Mouse (Mus musculus) adrenal gland, adult 18-20 months (tissue): ENCODE results near the gene Col4a3bp. TPM values are rescaled to one million over a fixed set of nuclear protein-coding genes. Genes with fewer than 3 reads are reported as not detected.
A peak's percentile ranks its signal among the peaks of the same experiment; 100 is the strongest.
"Not testable (repeated sequence)": the region's sequence is repeated elsewhere in the genome, so short reads cannot be mapped to it uniquely, and the experiment has no call there.

Experiments used
- DNase-seq, 2 experiments: peaks; one replicate each; pipeline ENCODE4 v3.0.0; 2021 to 2022; ENCODE audit warnings: low spot score in 2 of 2
- total RNA-seq, 2 experiments: library from RNA; stranded (reverse); gene quantifications; 1 replicate in 1 of 2; 2 replicates in 1 of 2; pipeline ENCODE4 v1.2.3; 2021

The Col4a3bp gene
- total RNA-seq, 2 experiments from 2014 or later: 72.4 to 112 TPM

DNA sequence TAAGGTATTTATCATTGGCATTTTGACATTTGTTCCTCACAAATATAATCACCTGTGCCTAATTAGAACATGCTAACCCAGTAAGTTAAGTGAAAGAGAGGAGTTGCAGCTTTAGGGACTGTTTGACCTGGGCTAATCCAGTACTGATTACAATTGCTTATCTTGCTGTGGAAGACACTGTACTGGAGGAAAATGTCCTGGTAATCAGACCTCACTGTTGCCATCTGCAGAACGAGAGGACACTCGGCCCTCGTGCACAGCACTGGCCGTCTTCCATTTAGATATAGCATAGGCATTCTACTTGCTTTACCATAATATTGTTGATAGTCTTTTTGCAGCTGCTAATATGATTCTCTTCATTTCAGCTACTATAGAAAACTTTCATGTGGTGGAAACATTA lies 88.0 kb downstream of the Col4a3bp start:
- DNase-seq: no peak

DNA sequence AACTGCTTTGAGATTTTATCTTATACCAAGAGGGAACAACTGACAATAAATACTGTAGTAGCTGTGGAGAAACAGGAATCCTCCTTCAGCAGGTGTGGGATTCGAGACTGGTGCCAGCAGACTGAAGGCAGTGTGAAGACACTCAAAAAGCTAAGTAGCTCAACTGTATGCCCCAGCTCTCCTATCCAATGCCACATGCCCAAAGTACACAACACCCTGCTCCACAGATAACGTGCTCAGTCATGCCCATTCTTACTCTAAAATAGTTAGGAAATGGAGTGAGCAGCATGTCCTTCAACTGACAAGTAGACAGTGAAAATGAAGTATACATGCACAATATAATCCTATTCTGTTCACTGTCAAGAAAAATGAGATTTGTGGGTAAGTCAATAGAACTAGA lies 101.8 kb downstream of the Col4a3bp start:
- no peak for DNase-seq

DNA sequence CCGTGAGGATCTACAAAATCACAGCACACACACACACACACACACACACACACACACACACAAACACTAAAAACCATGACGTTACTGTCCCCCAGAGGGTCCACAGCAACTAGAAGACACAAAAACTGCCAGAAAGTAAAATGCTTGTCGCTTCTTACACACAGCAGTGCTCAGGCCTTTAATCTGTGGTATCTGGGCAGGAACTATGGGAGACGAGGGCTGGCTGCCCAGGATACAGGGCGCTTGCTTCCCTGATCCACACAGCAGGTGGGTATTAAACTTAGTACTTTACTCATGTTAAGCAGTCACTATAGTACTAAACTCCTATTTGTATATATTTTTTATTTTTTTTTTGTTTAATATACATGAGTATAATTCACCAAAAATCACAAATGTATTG lies 103.4 kb downstream of the Col4a3bp start:
- DNase-seq: no peak

DNA sequence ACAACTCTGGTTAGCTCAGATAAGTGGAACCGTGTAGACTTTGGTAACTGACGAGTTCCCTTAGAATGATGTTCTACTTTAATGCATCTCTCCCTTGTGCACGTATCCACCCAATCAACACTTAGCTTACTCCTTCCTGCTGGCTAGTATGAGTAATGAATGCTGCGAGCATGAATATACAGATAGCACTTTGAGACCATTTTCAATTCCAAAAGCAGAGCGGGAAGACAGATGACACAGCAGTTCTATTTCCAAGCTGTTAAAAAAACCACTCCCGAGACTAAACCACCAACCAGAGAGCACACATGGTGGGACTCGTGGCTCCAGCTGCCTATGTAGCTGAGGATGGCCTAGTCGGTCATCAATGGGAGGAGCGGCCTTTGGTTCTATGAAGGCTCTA lies 110.6 kb downstream of the Col4a3bp start:
- DNase-seq: no peak

DNA sequence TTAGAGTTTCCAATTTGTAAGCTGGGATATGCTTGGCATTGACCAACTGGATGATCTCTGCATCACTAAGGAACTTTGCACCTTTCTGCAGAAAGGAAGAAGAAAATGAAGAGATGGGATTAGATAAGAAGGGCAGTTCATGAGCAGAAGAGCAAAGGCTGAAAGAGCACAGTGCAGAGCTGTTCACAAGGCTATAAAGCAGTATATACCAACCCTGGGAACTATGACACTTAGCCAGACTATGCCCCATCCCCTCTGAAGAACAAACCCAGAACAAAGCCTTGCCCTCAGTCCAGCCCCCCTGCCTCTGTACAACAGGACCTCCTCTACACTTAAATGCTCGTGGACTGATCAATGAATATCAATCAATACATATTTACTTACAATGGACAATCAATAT lies 114.3 kb downstream of the Col4a3bp start:
- no peak for DNase-seq

DNA sequence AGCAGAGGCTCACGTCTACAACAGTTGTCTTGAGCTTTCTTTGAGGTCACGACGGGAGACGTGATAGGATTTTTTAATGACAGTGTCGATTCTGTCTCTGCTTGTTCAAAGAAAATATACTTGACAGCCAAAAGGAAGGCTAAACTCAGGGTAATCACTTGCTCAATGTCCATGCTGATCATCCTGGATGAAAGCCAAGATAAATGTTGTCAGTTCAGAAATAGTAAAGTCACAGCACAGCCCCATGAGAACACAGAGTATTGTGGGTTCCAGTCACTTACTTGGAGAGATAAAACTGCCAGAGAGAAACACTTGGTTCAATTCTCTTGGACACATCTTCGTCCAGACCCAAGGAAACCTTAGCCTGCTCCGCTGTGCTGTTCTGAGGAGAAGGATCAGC lies 116.5 kb downstream of the Col4a3bp start:
- no peak for DNase-seq

DNA sequence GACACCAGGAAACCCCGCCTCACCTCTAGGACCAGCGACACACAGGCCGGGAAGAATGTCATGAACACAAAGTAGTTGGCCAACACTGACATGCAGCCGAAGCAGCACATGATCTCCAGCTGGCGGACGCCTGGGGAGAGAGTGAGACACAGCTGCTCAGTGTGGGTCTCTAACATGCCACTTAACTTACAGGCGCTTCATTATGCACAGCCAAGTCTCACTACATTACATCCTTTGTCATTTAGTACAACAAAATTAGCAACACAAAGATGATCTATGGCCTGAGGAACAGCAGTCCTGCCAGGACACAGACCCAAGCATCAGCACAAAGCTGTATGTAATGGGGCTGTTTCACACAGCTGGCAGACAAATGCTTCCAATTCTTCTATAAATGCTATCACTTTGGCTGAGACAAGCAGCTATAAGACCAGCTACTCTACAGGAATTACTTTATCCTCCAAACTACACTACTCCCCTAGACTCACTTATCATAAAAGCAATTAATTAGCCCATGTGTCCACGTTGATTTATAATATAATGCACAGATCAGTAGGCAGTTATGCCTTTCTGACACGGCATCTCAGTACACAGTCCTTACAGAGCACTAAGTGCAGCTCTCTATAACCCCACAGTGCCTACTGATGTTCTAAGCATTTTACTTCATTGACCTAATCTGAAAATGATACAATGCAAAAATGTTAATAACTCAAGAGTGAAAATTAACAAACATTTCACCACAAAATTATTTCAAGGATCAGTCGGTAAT lies 117.9 kb downstream of the Col4a3bp start:
- DNase-seq: no peak

DNA sequence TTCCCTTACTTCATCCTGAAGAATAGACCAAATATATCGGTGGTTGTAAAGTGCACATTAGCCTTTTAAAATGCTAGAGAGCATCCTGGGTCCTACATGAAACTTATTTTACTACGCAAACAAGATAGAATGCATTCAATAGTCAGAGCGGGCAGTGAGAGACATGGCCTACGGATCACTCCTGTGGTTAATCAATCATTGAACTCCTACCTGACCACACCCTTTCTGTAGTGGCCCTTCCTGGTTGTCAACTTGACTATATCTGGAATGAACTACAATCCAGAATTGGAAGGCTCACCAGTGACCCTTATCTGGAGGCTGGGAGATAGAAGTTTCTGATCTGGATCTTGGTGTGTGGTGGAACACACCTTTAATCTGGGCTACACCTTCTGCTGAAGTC lies 120.7 kb downstream of the Col4a3bp start:
- not testable (repeated sequence) for DNase-seq

DNA sequence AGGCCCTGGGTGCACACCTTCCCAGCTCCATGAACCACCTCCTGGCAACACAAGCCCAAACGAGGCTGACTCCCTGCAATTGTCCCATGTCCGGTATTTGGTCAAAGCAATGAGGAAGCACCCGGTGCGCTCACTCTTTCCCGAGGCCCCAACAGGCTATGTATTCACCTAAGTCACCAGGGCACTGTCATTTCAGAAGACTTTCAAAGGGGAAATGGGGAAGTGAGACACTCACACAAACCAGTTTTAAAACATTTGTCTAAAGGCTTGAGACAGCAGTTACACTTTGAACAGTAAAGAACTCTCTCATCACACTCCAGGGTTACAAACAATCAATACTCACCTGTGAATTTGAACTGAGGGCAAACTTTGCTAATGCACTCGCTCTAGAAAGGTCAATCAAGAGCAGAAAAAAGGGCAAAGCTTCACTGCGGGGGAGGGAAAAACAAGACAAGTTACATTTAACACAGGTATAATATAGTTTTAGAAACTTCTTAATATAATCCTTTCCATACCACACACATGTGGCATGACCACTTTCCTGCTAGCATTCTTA lies 122.1 kb downstream of the Col4a3bp start:
- DNase-seq: no peak

DNA sequence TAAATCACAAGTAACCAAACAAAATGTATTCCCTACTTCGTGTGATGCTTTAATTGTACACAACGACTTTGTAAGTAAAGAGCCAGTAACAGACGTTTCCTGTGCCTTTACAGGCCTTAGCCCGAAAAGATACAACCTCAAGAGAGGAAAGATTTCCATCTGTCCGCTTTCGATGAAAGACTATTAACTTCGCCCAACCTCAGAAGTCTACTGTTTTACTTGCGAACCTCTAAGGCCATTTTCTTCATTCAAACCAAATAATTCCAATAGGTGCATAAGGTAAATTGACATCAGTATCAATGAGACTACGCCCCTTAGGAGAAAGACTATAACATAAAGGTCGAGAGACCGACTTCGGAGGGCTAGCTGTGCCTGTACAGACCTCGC lies 127.6 kb downstream of the Col4a3bp start:
- DNase-seq: no peak

DNA sequence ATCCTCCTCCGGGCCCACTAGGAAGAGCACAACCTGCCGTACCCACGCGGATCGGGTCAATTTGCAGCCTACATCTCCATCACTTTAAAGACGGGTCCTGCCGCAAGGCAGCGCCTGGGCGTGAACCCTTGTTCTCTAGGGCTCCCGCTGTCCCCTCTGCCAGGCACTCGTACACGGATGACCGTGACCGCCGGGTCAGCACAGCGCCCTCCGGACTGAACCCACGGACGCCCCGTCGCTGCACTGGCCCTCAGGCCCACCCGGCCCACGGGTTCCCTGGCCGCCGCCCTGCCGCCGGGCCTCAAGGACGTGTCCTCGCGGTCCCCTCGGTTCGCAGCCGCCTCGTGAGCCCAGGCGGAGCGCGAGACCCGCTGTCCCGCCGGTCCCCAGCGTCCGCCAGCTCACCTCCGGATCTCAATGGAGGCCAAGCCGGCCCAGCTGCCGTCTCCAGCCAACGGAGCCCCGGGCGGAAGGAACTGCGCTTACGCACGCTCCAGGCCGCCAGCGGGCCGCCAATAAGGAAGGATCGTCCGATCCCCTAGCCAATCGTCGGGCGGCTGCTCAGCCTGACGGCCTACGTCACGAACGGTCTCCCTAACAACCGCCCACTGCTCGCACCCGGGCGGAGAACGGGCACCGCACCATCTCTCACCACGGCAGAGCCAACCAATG lies 128.1 kb downstream of the Col4a3bp start, which contains the start of gene Hmgcr:
Gene Hmgcr (minus strand): TSS at position 531 of the 672 bp plus-strand sequence.
- DNase-seq: peak; percentile 93

DNA sequence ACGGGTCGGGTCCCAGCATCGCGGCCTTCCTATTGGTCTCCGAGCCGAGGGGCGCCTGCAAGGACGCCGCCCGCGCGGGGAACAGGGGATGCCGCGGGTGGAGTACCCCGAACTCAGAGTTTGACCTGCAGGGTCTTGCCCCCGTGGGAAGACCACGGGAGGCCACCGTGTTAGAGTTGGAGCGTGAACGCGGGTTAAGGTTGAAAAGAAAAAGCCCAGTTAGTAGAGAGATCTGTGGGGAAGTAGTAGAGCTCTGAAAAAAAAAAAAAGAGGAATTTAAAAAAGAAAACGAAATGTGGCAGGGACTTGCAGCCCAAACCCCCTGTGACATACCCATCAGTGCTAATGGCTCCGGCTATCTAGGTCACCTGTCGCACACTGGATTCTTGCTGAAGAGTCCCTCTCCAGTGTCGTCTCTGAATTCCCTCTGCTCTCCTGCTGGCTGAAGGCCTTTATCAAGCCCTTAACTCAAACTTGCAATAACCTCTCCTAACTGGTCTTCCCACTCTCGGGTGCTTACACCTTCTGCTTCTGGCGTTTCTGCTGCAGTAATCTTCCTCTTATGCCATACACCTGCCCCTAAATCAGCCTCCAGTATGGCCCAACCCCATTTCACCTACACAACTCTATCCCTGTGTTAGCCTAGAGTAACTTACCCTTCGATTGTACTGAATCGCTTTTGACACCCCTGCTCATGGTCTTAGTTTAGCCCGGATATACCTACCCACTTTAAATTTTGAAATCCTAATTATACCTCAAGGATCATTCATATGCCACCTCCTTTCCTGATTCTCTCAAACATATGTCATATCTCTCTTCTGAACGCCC lies 128.9 kb downstream of the Col4a3bp start:
- no peak for DNase-seq

DNA sequence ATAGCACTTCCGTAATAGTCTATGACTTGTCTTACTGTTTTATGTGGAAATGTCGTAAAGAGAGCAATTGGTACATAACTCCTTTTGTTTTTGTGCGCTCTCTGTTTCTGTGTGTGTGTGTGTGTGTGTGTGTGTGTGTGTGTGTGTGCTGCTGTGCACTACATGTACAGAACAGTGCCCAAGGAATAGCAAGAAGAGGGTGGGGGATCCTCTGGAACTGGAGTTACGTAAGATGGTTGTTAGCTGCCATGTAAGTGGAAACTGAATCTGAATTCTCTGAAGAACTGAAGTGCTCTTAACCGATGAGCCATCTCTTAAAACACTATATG lies 129.5 kb downstream of the Col4a3bp start:
- DNase-seq: no peak

DNA sequence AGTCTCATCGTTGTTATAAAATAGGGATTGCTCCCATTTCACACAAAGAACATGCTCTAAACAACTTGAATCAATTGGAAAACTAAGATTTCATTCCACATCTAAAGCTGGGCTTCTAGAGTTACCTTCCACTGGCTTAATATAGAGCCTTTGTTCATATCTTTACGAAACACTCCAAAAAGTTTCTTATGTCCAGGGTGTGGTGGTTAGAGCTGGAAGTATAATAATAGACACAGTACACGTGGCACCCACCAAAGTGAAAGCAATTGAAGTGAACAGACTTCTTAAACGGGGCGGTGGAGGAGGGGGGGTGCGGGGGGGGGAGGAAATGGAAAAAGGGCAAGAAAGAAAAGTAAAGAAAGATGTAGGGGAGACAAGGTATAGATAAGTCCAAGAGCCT lies 129.9 kb downstream of the Col4a3bp start:
- DNase-seq: no peak

DNA sequence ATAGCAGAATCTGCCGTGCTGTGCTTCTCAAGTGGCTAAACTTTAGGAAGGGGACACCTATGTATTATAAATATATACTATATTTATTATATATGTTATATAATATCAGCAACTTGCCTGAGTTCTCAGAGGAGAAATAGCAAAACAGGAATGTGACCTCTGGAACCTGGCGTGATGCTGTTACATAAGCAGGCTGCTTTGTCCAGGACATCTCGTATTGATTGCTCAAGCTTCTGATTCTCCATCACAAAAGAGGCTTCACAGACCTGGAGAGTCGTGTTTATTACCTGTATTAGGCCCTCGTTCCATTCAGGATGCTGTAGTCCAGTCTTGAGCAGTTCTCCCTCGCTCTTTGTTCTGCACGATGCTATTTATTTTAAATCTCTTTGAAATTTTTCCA lies 131.4 kb downstream of the Col4a3bp start:
- no peak for DNase-seq

DNA sequence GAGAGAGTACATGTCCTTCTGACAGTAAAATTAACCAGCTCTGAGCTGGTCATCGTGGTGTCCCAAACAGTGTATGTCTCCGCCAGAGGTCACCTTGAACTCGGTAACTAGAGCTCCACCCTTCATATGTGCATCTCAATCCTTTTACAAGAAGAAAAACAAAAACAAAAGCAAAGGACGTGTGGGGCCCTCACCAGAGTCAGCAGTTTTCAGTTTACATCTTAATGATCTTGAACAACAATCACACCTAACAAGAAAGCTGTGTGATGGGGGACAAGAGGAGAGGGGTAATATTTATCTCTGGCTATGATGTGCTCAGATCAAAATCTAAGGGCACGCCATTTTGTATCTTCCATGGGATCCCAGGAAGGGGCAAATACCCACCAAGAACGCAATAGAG lies 133.3 kb downstream of the Col4a3bp start:
- no peak for DNase-seq

DNA sequence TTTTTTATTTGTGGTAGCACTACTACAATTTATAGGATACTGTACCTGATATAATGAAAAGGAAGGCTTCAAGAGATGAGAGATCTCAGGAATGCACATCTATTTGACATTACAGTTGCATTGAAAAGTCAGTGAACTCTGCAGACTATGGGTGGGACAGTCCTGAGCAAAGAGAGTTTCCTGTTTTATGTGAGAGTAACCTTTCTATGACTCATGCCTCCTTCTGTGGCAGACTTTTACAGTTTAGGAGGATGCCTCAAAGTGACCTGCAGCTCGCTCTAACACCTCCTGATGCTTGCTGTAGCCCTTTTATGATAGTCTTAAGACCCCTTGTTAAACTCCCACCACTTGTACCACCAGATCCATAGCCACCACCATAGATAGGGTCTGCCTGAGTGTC lies 134.7 kb downstream of the Col4a3bp start:
- no peak for DNase-seq

DNA sequence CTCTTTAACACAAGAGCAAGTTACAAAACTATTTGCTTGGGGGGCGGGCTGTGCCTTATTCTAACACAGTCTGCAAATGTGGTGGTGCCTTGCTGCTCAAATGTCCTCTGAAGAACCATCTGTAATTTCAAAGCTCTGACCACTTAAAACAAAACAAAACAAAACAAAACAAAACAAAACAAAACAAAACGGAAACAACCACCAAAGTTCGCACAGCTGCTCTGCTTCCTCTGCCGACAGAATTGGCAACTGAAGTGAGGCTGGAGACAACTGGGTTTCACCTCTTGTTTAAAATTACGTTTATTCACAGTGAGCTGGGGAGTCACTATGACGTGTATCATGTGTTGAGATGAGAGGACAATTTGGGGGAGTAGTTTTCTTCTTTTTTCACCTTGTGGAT lies 136.2 kb downstream of the Col4a3bp start:
- no peak for DNase-seq

DNA sequence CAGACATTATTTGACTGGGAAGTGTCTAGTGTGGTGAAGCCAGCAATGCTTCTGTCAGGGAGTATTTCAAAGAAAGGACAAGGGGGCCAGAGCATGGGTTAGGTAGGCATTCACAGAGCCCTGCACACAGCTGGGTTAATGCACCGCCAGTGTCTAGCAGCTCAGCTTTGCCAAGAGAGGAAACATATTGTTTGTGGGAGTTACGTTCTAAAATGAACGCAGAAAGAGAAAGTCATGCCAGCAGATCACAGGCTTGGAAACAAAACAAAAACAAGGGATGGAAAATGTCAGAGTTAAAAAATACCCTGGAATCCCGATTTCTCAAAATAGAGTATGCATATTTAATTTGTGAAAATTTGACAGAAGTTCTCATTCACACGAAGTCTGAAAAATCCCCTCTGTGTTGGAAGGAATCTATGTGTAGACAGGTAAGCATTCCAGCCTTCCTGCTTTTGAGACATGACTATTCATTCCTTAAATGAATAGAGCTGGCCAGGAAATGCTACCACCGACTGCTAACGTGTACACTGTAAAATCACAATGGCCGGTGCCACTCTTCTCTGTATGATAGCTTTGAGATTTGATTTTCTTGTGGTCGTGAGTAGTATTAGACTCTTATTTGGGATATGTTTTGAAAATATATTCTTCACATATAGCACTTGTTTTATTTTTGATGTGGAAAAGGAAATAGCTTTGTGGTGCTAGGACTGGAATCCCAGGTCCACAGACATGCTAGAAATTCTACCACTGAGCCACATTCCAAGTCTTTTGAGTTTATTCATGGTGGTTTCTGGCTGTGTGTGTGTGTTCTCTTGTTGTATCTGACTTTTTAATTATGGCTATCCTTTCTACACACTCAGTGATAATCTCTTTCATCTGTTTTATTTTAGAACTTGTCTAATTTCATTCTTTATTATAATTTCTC lies 138.0 kb downstream of the Col4a3bp start:
- DNase-seq: no peak

DNA sequence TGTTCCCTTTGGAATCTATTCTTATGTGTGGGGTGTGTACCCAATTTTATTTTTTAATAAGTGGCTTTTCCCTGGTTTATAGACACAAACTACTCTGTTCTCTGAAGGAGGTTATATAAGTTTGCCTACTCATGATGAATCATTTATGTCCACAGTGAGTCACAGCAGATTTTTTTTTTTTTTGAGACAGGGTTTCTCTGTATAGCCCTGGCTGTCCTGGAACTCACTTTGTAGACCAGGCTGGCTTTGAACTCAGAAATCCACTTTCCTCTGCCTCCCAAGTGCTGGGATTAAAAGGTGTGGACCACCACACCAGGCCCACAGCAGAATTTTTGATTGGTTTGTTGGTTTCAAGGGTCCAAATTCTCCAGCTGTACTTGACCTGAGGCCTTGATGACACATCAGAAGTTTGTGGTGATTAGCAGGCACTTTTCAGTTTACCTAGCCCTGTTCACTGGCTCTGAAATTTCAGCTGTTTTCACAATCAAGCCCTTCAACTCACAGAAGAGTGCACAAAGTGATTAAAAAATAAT lies 138.7 kb downstream of the Col4a3bp start:
- peak in 1 of 2 experiments; percentile 29 for DNase-seq
